Mouse (Mus musculus) heart, adult 2 months (tissue): Measurements from ENCODE around the gene Polr1c.
A peak's percentile ranks its signal among the peaks of the same experiment; 100 is the strongest.

Source experiments
- CTCF ChIP-seq: fragments of 200-600 bp; IDR thresholded peaks from 2 replicates; pipeline ENCODE4 v1.8.1; 2022; ENCODE audit warnings: antibody characterized with exemption, mild to moderate bottlenecking, moderate library complexity
- POLR2A ChIP-seq: fragments of 200-500 bp; IDR thresholded peaks from 2 replicates; pipeline ENCODE4 v1.6.1; 2011; ENCODE audit warnings: mild to moderate bottlenecking, low read depth, low read length, control low read depth; ENCODE audit not compliant: insufficient read depth

DNA sequence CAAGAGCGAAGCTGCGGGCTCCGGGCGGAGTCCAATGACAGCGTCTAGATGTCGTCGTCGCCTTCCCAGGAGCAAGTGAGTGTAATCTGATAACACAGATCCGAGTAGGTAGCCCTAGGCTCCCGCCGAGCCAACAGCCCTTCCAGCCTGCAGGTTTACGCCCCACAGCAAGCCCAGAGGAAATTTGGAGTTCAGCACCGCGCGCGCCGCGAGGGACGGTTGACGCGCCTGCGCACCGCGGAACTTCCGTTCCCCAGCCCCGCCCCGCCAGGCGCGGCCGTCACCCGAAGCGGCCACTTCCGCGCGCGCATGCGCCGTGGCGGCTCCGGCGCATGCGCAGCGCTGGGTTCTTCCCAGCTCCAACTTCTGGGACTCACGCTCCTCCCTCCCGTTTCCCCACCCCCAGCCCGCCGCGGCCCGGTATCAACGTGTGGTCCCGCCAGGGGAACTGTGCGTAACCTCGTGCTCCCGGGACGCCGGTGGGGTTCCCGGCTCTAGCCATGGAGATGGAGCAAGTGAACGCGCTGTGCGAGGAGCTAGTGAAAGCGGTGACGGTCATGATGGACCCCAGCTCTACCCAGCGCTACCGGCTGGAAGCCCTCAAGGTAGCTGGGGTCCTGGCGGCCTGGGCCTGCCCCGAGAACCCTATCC, 45.3 kb downstream of the Polr1c start, which contains the start of the genes Polh and Xpo5:
- peak; percentile 34 for TF ChIP-seq CTCF
- TF ChIP-seq POLR2A = peak; percentile 83
